Mouse (Mus musculus): Measurements from ENCODE around the gene Rhov. TPM values are rescaled to one million over a fixed set of nuclear protein-coding genes. Genes with fewer than 3 reads are reported as not detected.

The Rhov gene
- polyA plus RNA-seq, 1 experiment = 2.1 TPM

GRCm38 (mm10) chr2:119287372-119287771 lies 16.3 kb upstream of the Rhov start:
- H3K27ac ChIP-seq (ENCODE audit: control insufficient read depth, insufficient read depth, low read depth, low read length, poor library complexity) = no peak overlapping the region
- no peak overlapping the region for H3K4me3 ChIP-seq (replicated peaks; ENCODE audit: control insufficient read depth, low read depth, low read length)
- 91% methylated on average over 5 of the region's 5 CpGs for WGBS
- H3K4me1 ChIP-seq (ENCODE audit: control insufficient read depth, insufficient read depth, low read length) = peaks cover 1% of the 10 kb centered on the region; the same call in 1 of the 2 replicates
- no peak for TF ChIP-seq POLR2A (IDR thresholded peaks at IDR 0.05; ENCODE audit: borderline replicate concordance, control insufficient read depth, low read depth, low read length)
- no peak for TF ChIP-seq CTCF (IDR thresholded peaks at IDR 0.05; ENCODE audit: control insufficient read depth, insufficient read depth, low read length)

- H3K4me3 ChIP-seq (replicated peaks; ENCODE audit: control insufficient read depth, low read depth, low read length) = no peak overlapping the region
- no peak for TF ChIP-seq CTCF (IDR thresholded peaks at IDR 0.05; ENCODE audit: control insufficient read depth, insufficient read depth, low read length)
- TF ChIP-seq POLR2A (IDR thresholded peaks at IDR 0.05; ENCODE audit: borderline replicate concordance, control insufficient read depth, low read depth, low read length) = no peak
- no peaks in the 10 kb centered on the region; the same call in 1 of the 2 replicates for H3K4me1 ChIP-seq (ENCODE audit: control insufficient read depth, insufficient read depth, low read length)
- H3K27ac ChIP-seq (ENCODE audit: control insufficient read depth, insufficient read depth, low read depth, low read length, poor library complexity) = no peak overlapping the region
- 64% methylated on average over 7 of the region's 7 CpGs for WGBS
Observed at GRCm38 (mm10) chr2:119281899-119282565, 11.0 kb upstream of the Rhov start.

- TF ChIP-seq POLR2A (IDR thresholded peaks at IDR 0.05; ENCODE audit: borderline replicate concordance, control insufficient read depth, low read depth, low read length) = no peak
- TF ChIP-seq CTCF (IDR thresholded peaks at IDR 0.05; ENCODE audit: control insufficient read depth, insufficient read depth, low read length) = no peak
- Histone ChIP-seq H3K27ac (ENCODE audit: control insufficient read depth, insufficient read depth, low read depth, low read length, poor library complexity) (no peak overlapping the region), H3K4me3 (replicated peaks; ENCODE audit: control insufficient read depth, low read depth, low read length) (no peak overlapping the region), H3K4me1 (ENCODE audit: control insufficient read depth, insufficient read depth, low read length) (no peaks in the 10 kb centered on the region; the same call in 1 of the 2 replicates)
- WGBS = 87% methylated on average over 23 of the region's 23 CpGs
Observed at GRCm38 (mm10) chr2:119277810-119278209, 6.7 kb upstream of the Rhov start.

- Histone ChIP-seq H3K27ac (ENCODE audit: control insufficient read depth, insufficient read depth, low read depth, low read length, poor library complexity) (no peak overlapping the region), H3K4me3 (replicated peaks; ENCODE audit: control insufficient read depth, low read depth, low read length) (no peak overlapping the region), H3K4me1 (ENCODE audit: control insufficient read depth, insufficient read depth, low read length) (no peaks in the 10 kb centered on the region)
- TF ChIP-seq CTCF (IDR thresholded peaks at IDR 0.05; ENCODE audit: control insufficient read depth, insufficient read depth, low read length) (no peak), POLR2A (IDR thresholded peaks at IDR 0.05; ENCODE audit: borderline replicate concordance, control insufficient read depth, low read depth, low read length) (no peak)
- WGBS = 72% methylated on average over 7 of the region's 7 CpGs
Observed at GRCm38 (mm10) chr2:119276926-119277325, 5.9 kb upstream of the Rhov start.

GRCm38 (mm10) chr2:119274126-119274525 lies 3.1 kb upstream of the Rhov start:
- WGBS = 78% methylated on average over 1 of the region's 1 CpGs
- H3K4me3 ChIP-seq (replicated peaks; ENCODE audit: control insufficient read depth, low read depth, low read length) = no peak overlapping the region

GRCm38 (mm10) chr2:119270286-119270642 lies 808 bp downstream of the Rhov start:
- H3K27ac ChIP-seq (ENCODE audit: control insufficient read depth, insufficient read depth, low read depth, low read length, poor library complexity) = no peak overlapping the region
- TF ChIP-seq CTCF (IDR thresholded peaks at IDR 0.05; ENCODE audit: control insufficient read depth, insufficient read depth, low read length) (no peak), POLR2A (IDR thresholded peaks at IDR 0.05; ENCODE audit: borderline replicate concordance, control insufficient read depth, low read depth, low read length) (no peak)
- 86% methylated on average over 9 of the region's 9 CpGs for WGBS
- H3K4me3 ChIP-seq (replicated peaks; ENCODE audit: control insufficient read depth, low read depth, low read length) = peak overlapping the region; percentile 60
- H3K4me1 ChIP-seq (ENCODE audit: control insufficient read depth, insufficient read depth, low read length) = no peaks in the 10 kb centered on the region

More at GRCm38 (mm10) chr2:119274126-119274525, 3.1 kb upstream of the Rhov start:
- Histone ChIP-seq H3K27ac (ENCODE audit: control insufficient read depth, insufficient read depth, low read depth, low read length, poor library complexity) (no peak overlapping the region), H3K4me1 (ENCODE audit: control insufficient read depth, insufficient read depth, low read length) (no peaks in the 10 kb centered on the region)
- TF ChIP-seq CTCF (IDR thresholded peaks at IDR 0.05; ENCODE audit: control insufficient read depth, insufficient read depth, low read length) = no peak
- no peak for TF ChIP-seq POLR2A (IDR thresholded peaks at IDR 0.05; ENCODE audit: borderline replicate concordance, control insufficient read depth, low read depth, low read length)

GRCm38 (mm10) chr2:119263813-119264212 lies 7.3 kb downstream of the Rhov start:
- 59% methylated on average over 5 of the region's 5 CpGs for WGBS
- TF ChIP-seq POLR2A (IDR thresholded peaks at IDR 0.05; ENCODE audit: borderline replicate concordance, control insufficient read depth, low read depth, low read length) = no peak
- H3K27ac ChIP-seq (ENCODE audit: control insufficient read depth, insufficient read depth, low read depth, low read length, poor library complexity) = no peak overlapping the region

GRCm38 (mm10) chr2:119262978-119263377 lies 8.1 kb downstream of the Rhov start:
- TF ChIP-seq POLR2A (IDR thresholded peaks at IDR 0.05; ENCODE audit: borderline replicate concordance, control insufficient read depth, low read depth, low read length) (no peak), CTCF (IDR thresholded peaks at IDR 0.05; ENCODE audit: control insufficient read depth, insufficient read depth, low read length) (no peak)
- Histone ChIP-seq H3K4me1 (ENCODE audit: control insufficient read depth, insufficient read depth, low read length) (no peaks in the 10 kb centered on the region; the same call in 1 of the 2 replicates), H3K27ac (ENCODE audit: control insufficient read depth, insufficient read depth, low read depth, low read length, poor library complexity) (peak overlapping the region; percentile 63), H3K4me3 (replicated peaks; ENCODE audit: control insufficient read depth, low read depth, low read length) (peak overlapping the region; percentile 59)
- 3% methylated on average over 8 of the region's 8 CpGs for WGBS

More at GRCm38 (mm10) chr2:119263813-119264212, 7.3 kb downstream of the Rhov start:
- Histone ChIP-seq H3K4me1 (ENCODE audit: control insufficient read depth, insufficient read depth, low read length) (no peaks in the 10 kb centered on the region; the same call in 1 of the 2 replicates), H3K4me3 (replicated peaks; ENCODE audit: control insufficient read depth, low read depth, low read length) (no peak overlapping the region)
